Mouse (Mus musculus) midbrain, embryonic 12.5 days (tissue): ENCODE results near the gene Shmt2. TPM values are rescaled to one million over a fixed set of nuclear protein-coding genes. Genes with fewer than 3 reads are reported as not detected.

Experiments
- ATAC-seq: fragments of 200-750 bp; cut with Nextera tagmentation; 2 replicates; pipeline ENCODE4 v1.8.0; 2017; ENCODE audit warnings: low read depth, moderate TSS enrichment, moderate library complexity; ENCODE audit not compliant: low FRiP score
- H3K27ac ChIP-seq: fragments of 300-500 bp; sonication (generic); replicated peaks from 2 replicates; pipeline ENCODE4 v1.5.1; 2016; ENCODE audit warnings: mild to moderate bottlenecking
- H3K27me3 ChIP-seq: fragments of 300-500 bp; sonication (generic); 2 replicates; pipeline ENCODE4 v1.6.1; 2016; ENCODE audit warnings: mild to moderate bottlenecking
- H3K36me3 ChIP-seq: fragments of 300-500 bp; sonication (generic); 2 replicates; pipeline ENCODE4 v1.6.1; 2016
- H3K4me1 ChIP-seq: fragments of 300-500 bp; sonication (generic); 2 replicates; pipeline ENCODE4 v1.6.1; 2016
- H3K4me2 ChIP-seq: fragments of 300-500 bp; sonication (generic); replicated peaks from 2 replicates; pipeline ENCODE4 v1.6.1; 2016; ENCODE audit warnings: mild to moderate bottlenecking, moderate library complexity
- H3K4me3 ChIP-seq: fragments of 300-500 bp; sonication (generic); 2 replicates; pipeline ENCODE4 v1.5.1; 2016; ENCODE audit warnings: mild to moderate bottlenecking
- H3K9ac ChIP-seq: fragments of 300-500 bp; sonication (generic); replicated peaks from 2 replicates; pipeline ENCODE4 v1.6.1; 2016; ENCODE audit warnings: mild to moderate bottlenecking, moderate library complexity
- H3K9me3 ChIP-seq: fragments of 300-500 bp; sonication (generic); 2 replicates; pipeline ENCODE4 v1.6.1; 2016; ENCODE audit warnings: mild to moderate bottlenecking
- WGBS: fragments of 180-500 bp; shearing (Covaris S2); methylation state at CpG from one replicate; pipeline ENCODE4 v1.1.7; 2016; 5-methylcytosine and 5-hydroxymethylcytosine counted together
- polyA plus RNA-seq: library from polyadenylated mRNA; unstranded; fragments of >200 nt; fragmentation: Nextera tagmentation; extraction: Ambion mirVana; gene quantifications from 2 replicates; pipeline ENCODE4 v1.2.1, GENCODE M21; 2016

The Shmt2 gene
- polyA plus RNA-seq, 1 experiment from 2014 or later = 77.8 TPM

DNA sequence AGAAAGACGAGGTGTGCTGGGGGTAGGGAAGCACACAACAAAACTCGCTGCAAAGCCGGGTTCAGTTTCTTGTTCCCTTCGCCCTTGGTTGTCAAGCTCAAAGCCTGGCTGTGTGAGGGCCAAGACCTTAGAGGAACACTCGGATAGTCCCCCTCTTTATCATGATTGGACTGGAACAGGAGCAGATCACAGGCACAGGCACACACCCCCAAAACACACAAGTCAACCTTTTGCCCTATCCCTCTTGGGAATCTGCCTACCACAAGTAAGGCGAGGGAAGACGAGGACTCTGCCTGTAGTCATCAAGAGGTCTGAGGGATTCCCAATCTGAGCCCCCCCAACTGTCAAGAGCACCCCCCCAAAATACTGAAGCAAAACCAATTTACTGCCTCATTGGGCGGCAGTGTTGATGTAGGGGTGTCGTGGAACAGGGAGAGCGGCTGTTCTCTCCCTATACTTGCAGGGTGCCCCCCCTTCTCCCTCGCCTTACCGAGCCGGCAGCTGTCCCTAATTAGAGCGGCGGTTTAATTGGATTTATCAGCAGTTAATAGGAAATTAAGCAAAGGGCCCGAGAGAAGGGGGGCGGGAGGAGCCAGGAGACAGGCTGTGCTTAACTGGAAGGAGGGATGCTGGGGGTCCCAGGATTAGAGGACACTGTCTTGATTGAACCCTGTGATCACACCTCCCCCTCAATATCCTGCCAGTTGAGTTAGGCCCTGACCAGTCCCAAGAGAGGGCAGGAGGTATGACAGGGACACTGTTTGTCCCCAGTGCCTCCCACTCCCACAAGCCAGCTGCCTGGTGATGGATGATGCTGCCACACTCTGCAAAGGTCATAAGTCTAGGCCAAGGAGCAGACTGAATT is 12.2 kb downstream of the Shmt2 start:
- peaks cover 78% of the 10 kb centered on the region for H3K27me3 ChIP-seq
- H3K4me2 ChIP-seq = peak overlapping the region; percentile 88
- H3K4me1 ChIP-seq = peaks cover 73% of the 10 kb centered on the region
- H3K9ac ChIP-seq = peak overlapping the region; percentile 43; the same call in 1 of the 2 replicates
- ATAC-seq = no peak
- H3K36me3 ChIP-seq = no peaks in the 10 kb centered on the region
- H3K9me3 ChIP-seq = no peaks in the 10 kb centered on the region
- peak overlapping the region; percentile 44 for H3K4me3 ChIP-seq
- H3K27ac ChIP-seq = peak overlapping the region; percentile 95
- WGBS = 2% methylated on average over 17 of the region's 17 CpGs

DNA sequence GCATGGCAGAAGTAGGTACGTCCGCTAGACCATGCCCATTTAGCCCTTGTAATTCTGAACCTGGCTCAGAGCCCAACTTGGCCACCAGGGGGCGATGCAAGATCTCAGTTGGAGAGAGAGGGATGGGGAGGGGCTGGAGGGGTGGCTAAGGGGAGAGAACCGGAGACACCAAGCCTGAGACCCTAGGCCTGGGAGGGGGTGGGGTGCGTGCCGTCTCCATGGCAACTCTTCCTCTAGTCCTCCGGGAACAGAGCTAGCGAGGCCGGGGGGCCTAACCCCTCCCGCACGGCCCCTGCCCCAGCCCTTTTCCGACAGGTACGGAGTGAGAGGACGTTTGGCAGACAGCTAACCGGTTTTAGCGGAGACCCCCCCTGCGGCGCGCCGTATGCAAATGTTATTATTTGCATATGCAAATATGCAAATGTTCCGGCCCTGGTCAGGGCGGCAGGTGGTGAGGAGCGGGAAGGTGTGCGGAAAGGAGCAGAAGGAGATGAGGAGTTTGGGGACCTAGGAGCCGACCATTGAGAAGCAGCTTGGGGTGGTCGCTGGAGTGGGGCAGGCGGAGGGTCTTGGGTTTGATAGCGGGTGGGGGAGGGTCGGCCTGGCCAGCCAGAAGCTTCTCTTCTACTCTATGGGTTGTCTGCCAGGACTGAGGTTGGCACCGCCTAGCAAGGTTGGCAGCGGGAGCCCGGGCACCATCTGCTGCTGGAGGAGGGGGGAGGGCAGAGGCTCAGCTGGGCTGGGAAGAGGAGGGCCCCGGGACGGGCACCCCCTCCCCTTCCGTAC is 13.0 kb downstream of the Shmt2 start:
- Histone ChIP-seq H3K27me3 (peaks cover 69% of the 10 kb centered on the region), H3K27ac (peak overlapping the region; percentile 95), H3K4me3 (peak overlapping the region; percentile 44), H3K36me3 (no peaks in the 10 kb centered on the region), H3K9me3 (no peaks in the 10 kb centered on the region), H3K4me2 (peak overlapping the region; percentile 88), H3K9ac (peak overlapping the region; percentile 43), H3K4me1 (peaks cover 65% of the 10 kb centered on the region)
- ATAC-seq = peak; percentile 72
- under 1% methylated on average over 33 of the region's 35 CpGs for WGBS

DNA sequence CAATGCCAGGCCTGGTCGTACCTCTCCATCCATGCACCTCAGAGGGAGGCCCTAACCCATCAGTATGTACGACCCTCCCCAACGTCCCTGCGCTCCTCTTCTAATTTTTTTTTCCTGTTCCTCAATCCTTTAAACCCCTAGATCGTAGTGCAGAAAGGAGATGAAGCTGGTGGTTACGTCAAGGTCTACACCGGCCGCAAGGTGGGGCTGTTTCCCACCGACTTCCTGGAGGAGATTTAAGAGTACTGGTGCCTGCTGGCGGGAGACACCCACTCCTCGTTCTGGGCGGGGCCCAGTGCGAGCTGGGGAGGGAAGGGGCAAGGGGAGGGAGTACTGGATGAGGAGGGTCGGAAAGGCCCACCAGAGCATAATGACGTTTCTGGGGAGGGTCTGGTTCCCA is 14.0 kb downstream of the Shmt2 start:
- Histone ChIP-seq H3K36me3 (no peaks in the 10 kb centered on the region), H3K4me2 (peak overlapping the region; percentile 88), H3K4me1 (peaks cover 55% of the 10 kb centered on the region), H3K9me3 (no peaks in the 10 kb centered on the region), H3K9ac (no peak overlapping the region; the same call in 1 of the 2 replicates), H3K4me3 (no peak overlapping the region), H3K27me3 (peaks cover 59% of the 10 kb centered on the region), H3K27ac (0 out of 2 replicates have a peak overlapping the region, but pooled peaks have one; percentile 95)
- WGBS = 2% methylated on average over 15 of the region's 15 CpGs
- ATAC-seq = no peak

DNA sequence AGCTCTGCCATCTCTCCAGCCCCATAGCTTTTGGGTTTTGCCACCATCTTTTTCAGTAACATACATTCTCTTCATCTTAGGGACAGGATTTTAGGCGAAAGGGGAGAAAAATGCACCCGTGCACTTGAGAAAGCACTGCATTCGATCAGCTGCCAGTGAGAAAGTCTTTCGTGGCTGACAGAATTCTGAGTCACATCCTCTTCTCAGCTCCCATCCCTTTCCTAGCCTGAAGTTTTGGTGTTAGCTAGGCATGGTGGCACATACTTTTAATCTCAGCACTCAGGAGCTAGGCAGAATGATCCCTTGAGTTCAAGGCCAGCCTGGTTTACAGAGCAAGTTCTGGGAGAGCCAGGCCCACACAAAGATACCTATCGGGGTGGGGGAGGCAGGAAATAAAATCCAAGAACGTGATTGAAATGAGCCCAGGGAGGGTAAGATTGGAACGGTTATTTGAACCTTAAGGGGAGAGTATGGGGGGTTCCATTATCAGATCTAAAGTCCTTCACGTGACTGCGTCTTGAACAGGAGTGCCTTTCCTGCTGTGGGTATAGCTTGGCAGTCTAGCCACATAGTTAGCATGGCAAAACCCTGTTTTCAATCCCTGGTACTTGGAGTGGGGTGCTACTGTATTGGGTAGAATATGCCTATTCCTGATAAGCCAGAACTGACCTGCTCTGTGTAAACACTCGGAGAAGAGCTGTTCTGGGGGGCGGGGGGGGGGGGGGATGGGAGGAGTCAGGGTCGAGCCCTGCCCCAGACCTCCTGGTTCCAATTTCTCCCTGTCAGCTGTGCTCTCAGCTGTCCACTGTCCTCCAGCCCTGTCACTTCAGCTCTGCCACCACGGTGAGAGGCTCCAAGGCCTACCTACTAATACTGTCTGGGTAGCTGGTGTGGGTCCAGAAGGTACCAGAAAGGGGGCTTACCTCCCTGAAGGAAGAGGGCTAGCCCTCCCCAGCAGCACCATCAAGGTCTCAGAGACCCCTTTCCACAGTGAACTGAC is 21.1 kb downstream of the Shmt2 start, which contains the start of gene Stac3:
TSS of gene Stac3 (plus strand) at position 793 of the 1,000 bp plus-strand sequence.
- ATAC-seq = no peak
- Histone ChIP-seq H3K9me3 (no peaks in the 10 kb centered on the region), H3K9ac (no peak within 1 kb of the TSS), H3K27me3 (no peaks in the 10 kb centered on the region), H3K36me3 (peaks cover 35% of the 10 kb centered on the region), H3K4me1 (no peaks in the 10 kb centered on the region), H3K4me2 (no peak within 1 kb of the TSS), H3K4me3 (no peak within 1 kb of the TSS), H3K27ac (no peak within 1 kb of the TSS)
- 81% methylated on average over 13 of the region's 13 CpGs for WGBS

DNA sequence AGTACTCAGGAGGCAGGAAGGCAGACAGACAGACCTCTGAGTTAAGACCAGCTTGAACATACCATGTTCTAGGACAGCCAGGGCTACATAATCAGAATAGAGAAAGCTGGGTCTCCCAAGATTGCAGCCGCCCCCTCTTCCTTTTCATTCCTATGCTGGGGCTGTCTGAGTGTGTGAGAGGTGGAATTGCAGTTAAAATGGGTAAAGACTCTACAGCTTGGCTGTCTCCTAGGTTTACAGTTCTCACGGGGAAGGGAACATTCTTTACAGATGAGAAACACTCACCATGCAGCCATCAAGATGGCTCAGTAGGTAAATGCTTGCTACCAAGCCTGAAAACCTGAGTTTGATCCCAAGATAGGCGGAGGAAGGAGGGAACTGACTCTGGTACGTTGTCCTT is 22.2 kb downstream of the Shmt2 start:
- Histone ChIP-seq H3K9me3 (no peaks in the 10 kb centered on the region), H3K9ac (no peak overlapping the region), H3K27me3 (no peaks in the 10 kb centered on the region), H3K4me1 (no peaks in the 10 kb centered on the region), H3K36me3 (peaks cover 45% of the 10 kb centered on the region), H3K4me3 (no peak overlapping the region), H3K4me2 (no peak overlapping the region), H3K27ac (no peak overlapping the region)
- ATAC-seq = no peak
- WGBS = 87% methylated on average over 4 of the region's 4 CpGs

DNA sequence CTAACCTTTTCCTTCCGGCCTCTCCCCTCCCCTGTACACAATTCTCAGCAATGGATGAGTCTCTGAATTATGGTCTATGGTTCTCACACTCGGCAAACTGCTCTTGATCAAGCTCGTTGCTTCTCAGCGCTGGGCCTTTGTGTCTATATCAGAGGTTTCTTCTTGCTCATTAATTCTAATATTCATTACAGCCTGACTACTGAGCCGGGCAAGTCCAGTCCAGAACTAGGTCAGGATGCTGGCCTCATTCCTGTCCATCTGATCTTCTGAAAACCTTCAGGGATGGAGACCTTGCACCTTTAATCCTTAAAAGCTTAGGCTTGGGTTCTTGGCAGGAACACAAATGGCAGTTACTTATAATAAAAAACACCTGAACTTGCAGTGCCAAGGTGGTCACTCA is 22.7 kb downstream of the Shmt2 start:
- Histone ChIP-seq H3K4me3 (no peak overlapping the region), H3K4me2 (no peak overlapping the region), H3K27ac (no peak overlapping the region), H3K4me1 (no peaks in the 10 kb centered on the region), H3K9ac (no peak overlapping the region), H3K27me3 (no peaks in the 10 kb centered on the region), H3K9me3 (no peaks in the 10 kb centered on the region), H3K36me3 (peaks cover 51% of the 10 kb centered on the region)
- no peak for ATAC-seq
- WGBS = 87% methylated on average over 5 of the region's 5 CpGs

DNA sequence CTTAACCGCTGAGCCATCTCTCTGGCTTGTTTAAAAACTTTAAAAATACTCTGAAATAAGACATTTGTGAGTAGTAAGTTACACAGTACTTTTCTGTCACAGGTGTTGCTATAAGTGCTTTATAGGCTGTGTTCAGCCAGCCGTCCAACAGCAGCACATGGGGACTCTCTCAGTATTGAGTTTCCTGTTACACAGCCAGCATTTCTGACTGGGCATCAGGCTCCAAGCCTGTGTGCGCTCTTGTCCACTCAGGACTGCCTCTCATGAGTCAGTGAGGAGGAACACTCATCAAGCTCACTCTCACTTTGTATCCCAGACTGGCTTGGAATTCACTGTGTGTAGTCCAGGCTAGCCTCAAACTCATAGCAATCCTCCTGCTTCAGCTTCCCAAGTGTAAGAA is 26.1 kb downstream of the Shmt2 start:
- Histone ChIP-seq H3K4me2 (no peak overlapping the region), H3K27ac (no peak overlapping the region), H3K4me1 (no peaks in the 10 kb centered on the region), H3K4me3 (no peak overlapping the region), H3K9ac (no peak overlapping the region), H3K27me3 (no peaks in the 10 kb centered on the region), H3K36me3 (peaks cover 84% of the 10 kb centered on the region), H3K9me3 (no peaks in the 10 kb centered on the region)
- 95% methylated on average over 3 of the region's 3 CpGs for WGBS
- no peak for ATAC-seq

DNA sequence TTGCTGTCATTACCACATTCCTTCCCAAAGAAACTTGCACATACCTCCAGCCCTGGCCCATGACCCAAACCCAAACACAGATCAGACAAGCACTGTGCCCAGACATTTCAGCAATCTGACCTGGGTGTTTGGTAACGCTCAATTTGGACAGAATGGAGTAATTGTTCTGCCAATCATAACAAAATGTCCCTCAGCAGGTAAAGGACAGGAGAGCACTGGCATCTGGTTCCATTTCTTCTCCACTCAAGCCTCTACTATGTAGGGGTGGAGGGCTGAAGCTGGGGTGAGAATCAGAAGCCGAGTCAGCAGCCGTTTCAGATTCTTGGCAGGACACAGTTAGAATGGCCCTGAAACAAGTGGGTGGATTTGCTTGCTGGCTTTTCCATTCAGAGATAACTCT is 30.1 kb downstream of the Shmt2 start:
- H3K4me1 ChIP-seq = no peaks in the 10 kb centered on the region
- no peaks in the 10 kb centered on the region for H3K27me3 ChIP-seq
- peaks cover 83% of the 10 kb centered on the region for H3K36me3 ChIP-seq
- no peak overlapping the region for H3K27ac ChIP-seq
- no peak for ATAC-seq
- H3K9me3 ChIP-seq = no peaks in the 10 kb centered on the region
- no peak overlapping the region for H3K4me3 ChIP-seq
- 93% methylated on average over 3 of the region's 3 CpGs for WGBS
- no peak overlapping the region for H3K9ac ChIP-seq
- no peak overlapping the region for H3K4me2 ChIP-seq

DNA sequence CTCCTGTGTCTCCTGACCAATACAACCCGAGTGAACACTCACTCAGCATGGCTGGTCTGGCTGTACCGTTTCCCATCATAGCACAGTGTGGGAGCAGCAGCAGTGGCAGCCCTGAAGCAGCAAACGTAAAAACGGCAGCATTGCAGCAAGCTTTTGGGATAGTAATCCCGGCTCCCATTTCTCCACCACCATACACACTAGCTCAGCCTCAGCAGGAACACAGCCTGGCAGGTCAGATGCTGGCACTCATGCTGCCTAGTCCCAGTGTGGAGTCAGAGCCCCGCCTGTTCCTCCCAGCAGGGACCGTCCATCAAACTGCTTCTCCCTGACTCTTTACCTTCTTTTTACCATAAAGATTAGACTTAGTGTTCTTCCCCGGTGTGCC is 31.1 kb downstream of the Shmt2 start:
- 0 out of 2 replicates have a peak overlapping the region, but pooled peaks have one; percentile 20 for H3K27ac ChIP-seq
- ATAC-seq = no peak
- peaks cover 82% of the 10 kb centered on the region for H3K36me3 ChIP-seq
- H3K4me1 ChIP-seq = no peaks in the 10 kb centered on the region
- no peaks in the 10 kb centered on the region for H3K9me3 ChIP-seq
- no peak overlapping the region for H3K9ac ChIP-seq
- H3K4me3 ChIP-seq = no peak overlapping the region
- H3K27me3 ChIP-seq = no peaks in the 10 kb centered on the region
- 69% methylated on average over 8 of the region's 8 CpGs for WGBS
- H3K4me2 ChIP-seq = no peak overlapping the region

DNA sequence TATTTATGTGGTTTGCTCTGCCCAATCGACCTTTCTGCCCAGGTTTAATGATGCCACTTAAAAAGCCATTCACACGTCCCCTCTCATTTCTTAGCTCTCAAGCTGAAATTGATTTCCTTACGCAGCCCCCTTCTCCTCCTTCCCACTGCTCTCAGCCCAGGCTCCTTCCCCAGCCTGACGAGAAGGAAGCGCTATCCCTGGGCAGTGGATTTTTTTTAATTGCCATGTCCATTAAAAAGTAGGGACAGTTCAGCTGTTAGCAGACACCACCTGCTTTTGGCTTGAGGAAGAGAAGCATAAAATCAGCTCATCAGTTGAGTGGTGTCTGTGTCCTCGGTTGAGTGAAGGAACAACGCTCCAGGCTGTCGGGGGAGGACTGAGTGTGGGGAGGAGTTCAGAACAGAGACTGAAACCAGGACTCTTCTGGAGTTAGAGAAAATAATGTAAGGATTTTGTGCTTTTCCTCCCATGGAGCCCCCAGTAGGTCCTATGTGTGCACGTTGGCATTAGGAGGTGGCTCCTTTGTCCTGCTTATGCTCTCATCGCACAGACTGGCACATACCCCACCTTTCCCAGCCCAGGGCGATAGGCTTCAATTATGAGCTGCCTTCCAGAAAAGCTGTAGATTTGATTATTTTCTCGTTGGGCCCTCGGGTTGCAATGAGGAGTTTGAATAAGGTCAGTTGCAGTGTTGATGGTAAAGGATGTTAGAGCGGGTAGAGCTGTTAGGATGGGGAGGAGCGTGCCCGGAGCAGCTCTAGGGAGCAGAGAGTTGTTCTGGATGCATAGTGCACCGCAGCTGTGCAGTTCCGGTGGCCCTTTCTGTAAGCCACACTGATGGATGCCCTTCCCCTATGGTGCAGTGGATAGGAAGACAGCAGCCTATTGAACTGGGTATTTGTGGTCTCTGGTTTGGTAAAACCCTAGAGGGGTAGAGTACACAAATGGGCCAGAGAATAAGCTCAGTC is 31.8 kb downstream of the Shmt2 start:
- H3K36me3 ChIP-seq = peaks cover 80% of the 10 kb centered on the region

More for the DNA sequence above, 31.8 kb downstream of the Shmt2 start:
- Histone ChIP-seq H3K4me1 (no peaks in the 10 kb centered on the region), H3K4me3 (no peak overlapping the region), H3K27me3 (no peaks in the 10 kb centered on the region), H3K9ac (no peak overlapping the region), H3K27ac (0 out of 2 replicates have a peak overlapping the region, but pooled peaks have one; percentile 20), H3K4me2 (no peak overlapping the region), H3K9me3 (no peaks in the 10 kb centered on the region)
- WGBS = 85% methylated on average over 18 of the region's 18 CpGs
- ATAC-seq = no peak
